Mouse (Mus musculus) G1E (cell line): ENCODE results near the gene Rragb. TPM values are rescaled to one million over a fixed set of nuclear protein-coding genes. Genes with fewer than 3 reads are reported as not detected.

Experiments
- ATAC-seq: 2 replicates; pipeline ENCODE4 v1.8.0; 2016; ENCODE audit warnings: mild to moderate bottlenecking; ENCODE audit not compliant: insufficient number of reproducible peaks, poor library complexity, low FRiP score, severe bottlenecking; ENCODE audit errors: extremely low read depth
- DNase-seq: peaks from one replicate; pipeline ENCODE4 v3.0.0; 2012; ENCODE audit warnings: low spot score
- H3K27me3 ChIP-seq: 2 replicates; pipeline ENCODE4 v1.6.1; 2012; ENCODE audit warnings: mild to moderate bottlenecking, low read length, inconsistent platforms; ENCODE audit not compliant: insufficient read depth
- H3K36me3 ChIP-seq: replicated peaks from 2 replicates; pipeline ENCODE3; 2012; ENCODE audit warnings: mild to moderate bottlenecking, inconsistent platforms
- H3K4me1 ChIP-seq: 2 replicates; pipeline ENCODE4 v1.6.1; 2012; ENCODE audit warnings: low read depth, low read length, inconsistent platforms, mixed read lengths; ENCODE audit not compliant: insufficient read depth
- H3K4me3 ChIP-seq: 2 replicates; pipeline ENCODE4 v1.5.1; 2012; ENCODE audit warnings: low read depth, mild to moderate bottlenecking, inconsistent platforms, low read length, moderate library complexity, mixed read lengths
- H3K9me3 ChIP-seq: replicated peaks from 2 replicates; pipeline ENCODE4 v1.6.1; 2012; ENCODE audit warnings: inconsistent platforms
- CTCF ChIP-seq: IDR thresholded peaks from 2 replicates; pipeline ENCODE4 v1.5.1; 2012; ENCODE audit warnings: low read depth, low read length, inconsistent platforms, mixed read lengths
- GATA1 ChIP-seq: IDR thresholded peaks from 2 replicates; pipeline ENCODE4 v1.6.1; 2012; ENCODE audit warnings: borderline replicate concordance, low read length, inconsistent platforms, mixed read lengths
- GATA2 ChIP-seq: IDR thresholded peaks from 2 replicates; pipeline ENCODE4 v1.6.1; 2012; ENCODE audit warnings: low read depth, low read length, inconsistent platforms, borderline replicate concordance
- POLR2AphosphoS5 ChIP-seq: IDR thresholded peaks from 2 replicates; pipeline ENCODE4 v1.6.1; 2012; ENCODE audit warnings: low read depth, low read length, inconsistent platforms; ENCODE audit not compliant: insufficient replicate concordance
- TAL1 ChIP-seq: conservative IDR thresholded peaks from 2 replicates; pipeline ENCODE4 v1.6.1; 2012; ENCODE audit warnings: low read depth, low read length, inconsistent platforms, mixed read lengths
- polyA plus RNA-seq: library from polyadenylated mRNA; stranded (reverse); fragments of >175 nt; gene quantifications from 2 replicates; pipeline ENCODE4 v1.2.3, GENCODE M21; 2012
- total RNA-seq, 2 experiments: library from RNA; stranded (forward) in 1 of 2; stranded (reverse) in 1 of 2; fragments of 200-1000 nt in 1 of 2; fragments of >200 nt in 1 of 2; fragmentation: Nextera tagmentation in 1 of 2; gene quantifications; 2 replicates each; pipeline ENCODE4 v1.2.3; 2014 to 2017

The Rragb gene
- total RNA-seq (2014; fragmentation: Nextera tagmentation) (not detected in 2 replicates), total RNA-seq (2017) (0.27 TPM in 1 of 2 replicates, not detected in the other), polyA plus RNA-seq (not detected in 2 replicates)

DNA sequence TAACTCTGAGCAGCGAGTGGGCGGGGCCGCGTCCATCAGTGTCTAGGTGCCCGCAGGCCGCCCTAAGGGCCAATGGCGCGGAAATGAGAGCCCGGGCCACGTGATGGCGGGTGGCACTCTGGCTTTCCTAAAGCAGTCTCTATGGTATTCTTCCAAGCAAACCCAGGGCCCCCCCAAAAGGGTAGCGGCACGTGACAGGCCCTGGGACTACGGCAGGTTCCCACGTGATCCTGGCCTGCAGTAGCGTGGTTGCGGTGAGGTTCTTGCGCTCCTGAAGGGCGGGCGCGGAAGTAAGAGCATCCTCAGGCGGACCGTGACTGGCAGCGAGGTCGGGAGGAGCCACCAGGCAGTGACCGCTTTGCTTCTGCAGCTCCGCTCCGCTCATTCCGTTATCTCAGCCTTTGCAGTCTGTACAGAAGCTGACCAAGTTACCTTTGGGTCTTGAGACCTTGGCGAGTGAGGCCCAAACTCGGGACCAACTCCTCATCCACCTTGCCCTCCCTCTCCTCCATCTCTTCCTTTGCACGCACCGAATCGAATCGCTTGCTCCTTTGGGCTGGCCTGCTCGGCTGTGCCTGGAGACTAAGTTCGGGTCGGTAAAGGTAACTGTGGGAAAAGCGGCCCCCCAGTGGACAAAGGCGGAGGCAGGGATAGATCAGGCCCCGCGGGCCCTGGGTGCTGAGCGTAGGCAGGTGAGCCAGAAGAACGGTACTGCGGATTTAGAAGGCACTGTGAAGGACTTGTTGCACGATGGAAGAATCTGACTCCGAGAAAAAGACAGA is at the start of gene Rragb:
Gene Rragb (plus strand): TSS at position 248 of the 782 bp plus-strand sequence.
- H3K4me1 ChIP-seq = no peaks in the 10 kb centered on the region
- ATAC-seq (no peak), DNase-seq (no peak)

DNA sequence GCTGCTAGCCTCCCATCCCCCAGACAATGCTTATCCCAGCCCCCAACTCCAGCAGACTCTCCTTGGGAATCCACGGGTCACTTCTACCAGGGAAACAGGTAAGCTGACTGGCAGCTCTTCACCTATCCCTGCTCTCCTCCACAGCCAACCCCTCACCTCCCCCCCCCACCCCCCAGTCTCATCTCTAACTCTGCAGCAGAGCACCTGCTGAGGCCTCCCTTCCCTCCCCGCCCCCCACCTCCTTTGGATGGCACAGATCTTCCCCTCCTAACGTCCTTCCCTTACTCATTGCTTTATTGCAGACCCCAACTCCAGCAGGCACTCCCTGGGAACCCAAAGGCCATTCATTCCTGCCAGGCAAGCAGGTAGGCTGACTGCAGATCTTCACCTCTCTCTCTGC is 21.3 kb upstream of the Rragb start, which contains the start of gene Foxr2:
Gene Foxr2 (plus strand): TSS at position 301 of the 400 bp plus-strand sequence.
- Histone ChIP-seq H3K9me3 (no peaks in the 10 kb centered on the region), H3K4me1 (no peaks in the 10 kb centered on the region), H3K4me3 (no peak within 1 kb of the TSS), H3K27me3 (no peaks in the 10 kb centered on the region), H3K36me3 (no peaks in the 10 kb centered on the region)
- no peak for DNase-seq
- ATAC-seq = no peak
- no peak for TF ChIP-seq GATA2

More for the DNA sequence above, at the start of gene Rragb:
- Histone ChIP-seq H3K27me3 (peaks cover 6% of the 10 kb centered on the region; the same call in 1 of the 2 replicates), H3K9me3 (no peaks in the 10 kb centered on the region), H3K4me3 (no peak within 1 kb of the TSS), H3K36me3 (no peaks in the 10 kb centered on the region)
- no peak for TF ChIP-seq GATA1
- no peak for TF ChIP-seq TAL1
- no peak for TF ChIP-seq POLR2AphosphoS5
- no peak for TF ChIP-seq GATA2
- no peak for TF ChIP-seq CTCF

DNA sequence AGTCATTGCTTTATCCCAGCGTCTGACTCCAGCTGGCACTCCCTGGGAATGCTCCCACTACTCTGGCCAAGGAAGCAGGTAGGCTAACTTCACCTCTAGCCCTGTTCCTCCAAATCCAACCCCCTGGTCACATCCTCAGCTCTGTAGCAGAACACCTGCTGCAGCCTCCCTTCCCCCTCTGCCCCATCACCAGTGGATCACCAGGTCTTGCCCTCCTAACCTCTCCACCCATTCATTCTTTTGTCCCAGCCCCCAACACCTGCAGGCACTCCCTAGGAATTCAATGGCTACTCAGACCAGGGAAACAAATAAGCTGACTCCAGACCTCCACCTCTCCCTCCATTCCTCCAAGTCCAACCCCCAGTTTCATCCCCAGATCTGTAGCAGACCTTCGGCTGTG is 20.8 kb upstream of the Rragb start:
- no peak for DNase-seq
- Histone ChIP-seq H3K4me1 (no peaks in the 10 kb centered on the region), H3K9me3 (no peaks in the 10 kb centered on the region), H3K36me3 (no peaks in the 10 kb centered on the region), H3K27me3 (no peaks in the 10 kb centered on the region), H3K4me3 (no peak overlapping the region)
- TF ChIP-seq CTCF (no peak), GATA2 (no peak)
- no peak for ATAC-seq

DNA sequence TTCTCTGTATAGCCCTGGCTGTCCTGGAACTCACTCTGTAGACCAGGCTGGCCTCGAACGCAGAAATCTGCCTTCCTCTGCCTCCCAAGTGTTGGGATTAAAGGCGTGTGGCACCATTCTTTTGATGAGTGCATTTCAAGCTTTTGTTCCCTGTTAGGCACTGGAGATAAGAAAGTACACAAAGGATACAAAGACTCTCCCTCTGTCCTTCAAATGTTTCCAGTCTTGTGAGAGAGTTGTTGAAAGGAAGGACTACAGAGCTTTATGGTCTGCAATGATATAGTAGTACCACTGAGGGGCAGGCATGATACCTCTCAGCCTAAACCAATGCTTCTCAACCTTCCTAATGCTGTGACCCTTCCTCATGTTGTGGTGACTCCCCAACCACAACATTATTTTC is 2.9 kb downstream of the Rragb start:
- no peaks in the 10 kb centered on the region for H3K9me3 ChIP-seq
- TF ChIP-seq POLR2AphosphoS5 = no peak
- TF ChIP-seq GATA1 = no peak
- no peak for TF ChIP-seq CTCF
- TF ChIP-seq TAL1 = no peak
- no peak for TF ChIP-seq GATA2
- no peak overlapping the region for H3K4me3 ChIP-seq
- ATAC-seq (no peak), DNase-seq (no peak)
- no peaks in the 10 kb centered on the region for H3K36me3 ChIP-seq
- H3K4me1 ChIP-seq = no peaks in the 10 kb centered on the region
- peaks cover 6% of the 10 kb centered on the region; the same call in 1 of the 2 replicates for H3K27me3 ChIP-seq

DNA sequence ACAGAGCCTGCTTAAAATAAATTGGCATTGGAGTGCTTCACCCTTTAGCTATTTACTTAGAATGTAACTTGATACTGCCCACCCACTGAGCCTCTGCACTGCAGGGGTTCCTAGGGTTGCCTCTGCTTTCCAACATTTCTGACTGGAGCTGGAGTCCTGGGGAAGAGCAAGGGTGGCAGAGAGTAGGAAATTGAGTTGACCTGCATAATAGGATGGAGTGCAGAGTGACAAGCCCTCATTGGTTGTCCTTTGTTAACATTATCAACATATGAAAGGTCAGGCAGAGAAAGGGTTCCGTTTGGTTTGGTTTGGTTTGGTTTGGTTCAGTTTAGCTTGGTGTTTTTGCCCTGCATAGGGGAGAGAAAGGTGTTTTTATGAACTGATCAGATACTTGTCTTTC is 12.0 kb downstream of the Rragb start:
- DNase-seq = no peak
- Histone ChIP-seq H3K9me3 (no peaks in the 10 kb centered on the region), H3K27me3 (no peaks in the 10 kb centered on the region), H3K4me1 (no peaks in the 10 kb centered on the region), H3K4me3 (no peak overlapping the region), H3K36me3 (no peaks in the 10 kb centered on the region)
- no peak for ATAC-seq
- no peak for TF ChIP-seq POLR2AphosphoS5
- TF ChIP-seq CTCF = no peak
- TF ChIP-seq GATA2 = no peak
- TF ChIP-seq TAL1 = no peak

DNA sequence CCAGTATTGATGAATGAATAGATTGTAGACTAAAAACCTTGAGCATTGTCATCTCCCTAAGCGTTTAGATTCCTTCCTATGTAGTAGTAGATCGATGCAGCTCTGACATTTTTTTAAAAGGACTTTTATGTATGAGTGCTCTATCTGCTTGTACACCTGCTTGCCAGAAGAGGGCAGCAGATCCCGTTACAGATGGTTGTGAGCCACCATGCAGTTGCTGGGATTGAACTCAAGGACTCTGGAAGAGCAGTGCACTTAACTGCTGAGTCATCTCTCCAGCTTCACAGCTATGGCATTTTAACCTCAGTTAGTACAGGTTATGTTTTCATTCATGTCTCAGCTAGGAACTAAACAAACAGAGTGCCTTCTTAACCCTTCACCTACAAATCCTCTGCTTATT is 15.5 kb downstream of the Rragb start:
- Histone ChIP-seq H3K4me1 (no peaks in the 10 kb centered on the region), H3K9me3 (no peaks in the 10 kb centered on the region), H3K27me3 (no peaks in the 10 kb centered on the region), H3K4me3 (no peak overlapping the region), H3K36me3 (no peaks in the 10 kb centered on the region)
- DNase-seq (no peak), ATAC-seq (no peak)
- TF ChIP-seq GATA2 = no peak
- no peak for TF ChIP-seq CTCF
- no peak for TF ChIP-seq GATA1
- no peak for TF ChIP-seq POLR2AphosphoS5
- TF ChIP-seq TAL1 = no peak
